Mouse (Mus musculus) heart, embryonic 15.5 days (tissue): ENCODE data around the gene Taok1. TPM values are rescaled to one million over a fixed set of nuclear protein-coding genes. Genes with fewer than 3 reads are reported as not detected.
"Not testable (repeated sequence)": the region's sequence is repeated elsewhere in the genome, so short reads cannot be mapped to it uniquely, and the experiment has no call there.

Experiments
- ATAC-seq: fragments of 200-750 bp; cut with Nextera tagmentation; replicated peaks from 2 replicates; pipeline ENCODE4 v1.8.0; 2017; ENCODE audit warnings: low read depth, moderate TSS enrichment; ENCODE audit not compliant: insufficient number of reproducible peaks, insufficient read depth, low FRiP score
- H3K27ac ChIP-seq: fragments of 300-500 bp; sonication (generic); 2 replicates; pipeline ENCODE4 v1.5.1; 2015; ENCODE audit warnings: mild to moderate bottlenecking, inconsistent platforms
- H3K27me3 ChIP-seq: fragments of 300-500 bp; sonication (generic); 2 replicates; pipeline ENCODE4 v1.6.1; 2015; ENCODE audit warnings: inconsistent platforms
- H3K36me3 ChIP-seq: fragments of 300-500 bp; sonication (generic); 2 replicates; pipeline ENCODE4 v1.6.1; 2015; ENCODE audit warnings: mild to moderate bottlenecking, inconsistent platforms
- H3K4me1 ChIP-seq: fragments of 300-500 bp; sonication (generic); replicated peaks from 2 replicates; pipeline ENCODE4 v1.6.1; 2015; ENCODE audit warnings: inconsistent platforms
- H3K4me2 ChIP-seq: fragments of 300-500 bp; sonication (generic); 2 replicates; pipeline ENCODE4 v1.6.1; 2015; ENCODE audit warnings: inconsistent platforms, mild to moderate bottlenecking, moderate library complexity
- H3K4me3 ChIP-seq: fragments of 300-500 bp; sonication (generic); 2 replicates; pipeline ENCODE4 v1.5.1; 2015; ENCODE audit warnings: mild to moderate bottlenecking, inconsistent platforms
- H3K9ac ChIP-seq: fragments of 300-500 bp; sonication (generic); 2 replicates; pipeline ENCODE4 v1.6.1; 2015; ENCODE audit warnings: mild to moderate bottlenecking, inconsistent platforms
- H3K9me3 ChIP-seq: fragments of 300-500 bp; sonication (generic); replicated peaks from 2 replicates; pipeline ENCODE4 v1.6.1; 2016; ENCODE audit warnings: inconsistent platforms
- WGBS: fragments of 180-500 bp; shearing (Covaris S2); methylation state at CpG from one replicate; pipeline ENCODE4 v1.1.7; 2015; ENCODE audit warnings: mixed read lengths; 5-methylcytosine and 5-hydroxymethylcytosine counted together
- polyA plus RNA-seq: library from polyadenylated mRNA; unstranded; fragments of >200 nt; fragmentation: Nextera tagmentation; extraction: Ambion mirVana; gene quantifications from 2 replicates; pipeline ENCODE4 v1.2.1, GENCODE M21; 2015

The Taok1 gene
- polyA plus RNA-seq: 11.4 and 13.6 TPM in 2 replicates

DNA sequence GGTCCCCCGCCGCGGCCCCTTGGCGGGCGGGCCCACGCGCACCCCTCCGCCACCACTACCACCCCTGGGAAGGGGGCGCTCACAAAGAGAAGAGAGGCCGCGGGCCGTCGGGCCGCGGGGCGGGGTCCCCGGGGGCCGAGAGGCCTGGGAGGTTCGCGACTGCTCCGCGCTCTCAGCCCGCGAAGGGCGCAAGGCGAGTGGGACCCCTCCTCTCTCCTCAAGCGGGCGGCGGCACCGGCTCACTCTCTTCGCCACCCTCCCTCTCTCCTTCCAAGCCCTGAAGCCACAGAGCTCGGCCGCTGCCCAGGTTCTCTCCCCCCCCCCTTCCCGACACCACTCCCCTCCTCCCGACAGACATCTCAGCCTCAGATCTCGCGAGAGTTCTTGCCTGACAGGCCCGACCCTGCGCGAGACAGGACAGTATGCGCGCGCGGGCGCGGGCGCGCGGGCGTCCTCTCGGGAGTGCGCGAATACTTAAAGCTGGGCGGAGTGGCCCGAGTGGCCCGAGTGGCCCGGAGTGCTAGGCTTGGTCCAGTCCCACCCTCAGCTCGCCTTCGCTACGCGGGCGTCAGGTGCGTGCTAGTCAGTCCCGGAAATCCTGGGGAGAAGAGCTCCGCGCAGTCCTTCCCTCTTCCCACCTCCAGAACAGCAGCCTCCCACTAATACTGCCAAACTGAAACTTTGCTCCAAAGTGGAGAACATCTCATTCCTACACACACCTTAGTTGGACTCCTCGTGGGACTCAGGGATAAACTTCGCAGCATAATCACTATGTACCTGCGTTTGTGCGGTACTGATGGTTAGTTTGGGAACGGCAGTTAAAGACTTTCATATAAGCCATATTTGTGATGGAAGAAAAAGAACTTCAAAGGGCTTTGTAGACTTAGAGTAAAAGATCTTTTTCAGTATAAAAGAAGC, at the start of gene Taok1:
TSS of gene Taok1 (minus strand) at position 278 of the 918 bp plus-strand sequence.
- Histone ChIP-seq H3K4me1 (peaks cover 22% of the 10 kb centered on the region), H3K9me3 (no peaks in the 10 kb centered on the region), H3K27me3 (no peaks in the 10 kb centered on the region), H3K27ac (peak within 1 kb of the TSS; percentile 97), H3K4me2 (peak within 1 kb of the TSS; percentile 83), H3K36me3 (no peaks in the 10 kb centered on the region), H3K9ac (peak within 1 kb of the TSS; percentile 100), H3K4me3 (peak within 1 kb of the TSS; percentile 94)
- peak; percentile 95 for ATAC-seq
- WGBS: 1% methylated on average over 64 of the region's 71 CpGs

DNA sequence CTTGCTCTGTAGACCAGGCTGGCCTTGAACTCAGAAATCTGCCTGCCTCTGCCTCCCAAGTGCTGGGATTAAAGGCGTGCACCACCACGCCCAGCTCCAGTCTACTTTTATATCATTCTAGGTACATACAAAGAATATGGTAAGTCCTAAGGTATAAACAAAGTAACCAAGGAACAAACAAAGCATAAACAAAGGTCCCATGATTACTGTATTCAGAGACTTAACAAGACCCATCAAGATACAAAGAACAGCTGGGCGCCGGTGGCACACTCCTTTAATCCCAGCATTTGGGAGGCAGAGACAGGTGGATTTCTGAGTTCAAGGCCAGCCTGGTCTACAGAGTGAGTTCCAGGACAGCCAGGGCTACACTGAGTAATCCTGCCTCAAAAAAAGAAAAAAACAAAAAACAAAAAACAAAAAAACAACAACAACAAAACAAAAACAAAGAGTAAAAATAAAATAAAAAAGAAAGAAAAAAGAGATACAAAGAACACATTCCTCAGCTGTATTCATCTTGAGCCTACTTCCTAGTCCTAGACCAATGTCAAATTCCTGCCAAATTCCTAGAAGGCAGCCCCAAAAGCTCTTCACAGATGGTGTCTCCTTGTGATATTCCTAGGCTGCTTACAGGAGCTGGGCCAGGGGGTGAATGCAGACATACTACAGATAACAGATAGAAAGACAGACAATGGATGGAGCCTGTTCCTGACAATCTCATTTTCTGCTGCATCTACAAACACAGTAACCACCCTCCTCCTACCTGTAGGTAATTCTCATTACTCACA, 46.0 kb upstream of the Taok1 start:
- not testable (repeated sequence) for H3K9me3 ChIP-seq, H3K4me3 ChIP-seq, H3K27ac ChIP-seq, H3K9ac ChIP-seq, H3K36me3 ChIP-seq, H3K27me3 ChIP-seq, ATAC-seq, H3K4me2 ChIP-seq, H3K4me1 ChIP-seq
- WGBS: 92% methylated on average over 4 of the region's 4 CpGs

- Histone ChIP-seq H3K36me3 (no peaks in the 10 kb centered on the region), H3K9me3 (no peaks in the 10 kb centered on the region), H3K27me3 (no peaks in the 10 kb centered on the region), H3K9ac (no peak overlapping the region), H3K27ac (no peak overlapping the region), H3K4me3 (no peak overlapping the region), H3K4me2 (no peak overlapping the region), H3K4me1 (no peaks in the 10 kb centered on the region)
- ATAC-seq: no peak
- 56% methylated on average over 6 of the region's 6 CpGs for WGBS
Measured at GRCm38 (mm10) chr11:77652484-77652883, 44.9 kb upstream of the Taok1 start.

GRCm38 (mm10) chr11:77648878-77649277, 41.3 kb upstream of the Taok1 start:
- Histone ChIP-seq H3K4me3 (no peak overlapping the region), H3K9me3 (no peaks in the 10 kb centered on the region), H3K4me1 (no peaks in the 10 kb centered on the region), H3K27me3 (no peaks in the 10 kb centered on the region), H3K27ac (no peak overlapping the region), H3K4me2 (no peak overlapping the region), H3K36me3 (no peaks in the 10 kb centered on the region), H3K9ac (no peak overlapping the region)
- 73% methylated on average over 7 of the region's 7 CpGs for WGBS
- ATAC-seq: no peak

- Histone ChIP-seq H3K4me1 (no peaks in the 10 kb centered on the region), H3K9me3 (no peaks in the 10 kb centered on the region), H3K4me3 (no peak overlapping the region), H3K36me3 (no peaks in the 10 kb centered on the region), H3K4me2 (no peak overlapping the region), H3K9ac (no peak overlapping the region), H3K27me3 (no peaks in the 10 kb centered on the region), H3K27ac (no peak overlapping the region)
- WGBS: 75% methylated on average over 4 of the region's 4 CpGs
- no peak for ATAC-seq
Measured at GRCm38 (mm10) chr11:77645481-77645880, 37.9 kb upstream of the Taok1 start.

GRCm38 (mm10) chr11:77641390-77641789, 33.8 kb upstream of the Taok1 start:
- Histone ChIP-seq H3K27me3 (no peaks in the 10 kb centered on the region), H3K4me1 (no peaks in the 10 kb centered on the region), H3K27ac (no peak overlapping the region), H3K4me2 (no peak overlapping the region), H3K4me3 (no peak overlapping the region), H3K9ac (no peak overlapping the region), H3K9me3 (no peaks in the 10 kb centered on the region), H3K36me3 (no peaks in the 10 kb centered on the region)
- ATAC-seq: no peak
- 75% methylated on average over 9 of the region's 9 CpGs for WGBS

DNA sequence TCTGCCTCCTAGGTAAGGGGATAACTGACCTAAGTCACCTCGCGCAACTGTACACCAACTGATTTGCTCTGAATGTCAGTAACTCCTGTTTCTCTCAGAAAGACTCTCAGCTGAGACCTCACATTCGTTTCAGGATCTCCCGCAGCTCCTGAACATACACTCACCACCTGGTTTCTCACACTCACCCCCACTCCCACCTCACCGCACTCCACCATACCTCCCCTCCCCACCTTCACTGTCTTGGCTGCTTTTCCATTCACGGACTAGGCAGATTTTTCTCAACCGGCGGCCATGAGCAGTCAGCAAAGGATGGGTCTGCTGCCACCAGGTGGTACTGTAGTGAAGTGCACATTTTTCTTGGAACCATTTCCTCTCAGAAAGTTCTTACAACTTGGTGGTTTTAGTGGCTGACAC, 22.6 kb upstream of the Taok1 start:
- H3K4me1 ChIP-seq: peaks cover 9% of the 10 kb centered on the region; the same call in 1 of the 2 replicates
- H3K36me3 ChIP-seq: no peaks in the 10 kb centered on the region
- H3K4me3 ChIP-seq: peak overlapping the region; percentile 47
- no peaks in the 10 kb centered on the region for H3K9me3 ChIP-seq
- no peak for ATAC-seq
- 12% methylated on average over 8 of the region's 8 CpGs for WGBS
- peak overlapping the region; percentile 75 for H3K4me2 ChIP-seq
- H3K27ac ChIP-seq: no peak overlapping the region
- H3K9ac ChIP-seq: 0 out of 2 replicates have a peak overlapping the region, but pooled peaks have one; percentile 49
- no peaks in the 10 kb centered on the region for H3K27me3 ChIP-seq

- H3K4me3 ChIP-seq: no peak overlapping the region
- WGBS: 0% methylated on average over 1 of the region's 1 CpGs
- 0 out of 2 replicates have a peak overlapping the region, but pooled peaks have one; percentile 75 for H3K4me2 ChIP-seq
- no peaks in the 10 kb centered on the region for H3K36me3 ChIP-seq
- H3K4me1 ChIP-seq: peaks cover 17% of the 10 kb centered on the region
- H3K9me3 ChIP-seq: no peaks in the 10 kb centered on the region
- ATAC-seq: no peak
- H3K9ac ChIP-seq: no peak overlapping the region
- no peaks in the 10 kb centered on the region for H3K27me3 ChIP-seq
- H3K27ac ChIP-seq: no peak overlapping the region
Measured at GRCm38 (mm10) chr11:77629476-77629875, 21.9 kb upstream of the Taok1 start.

- Histone ChIP-seq H3K9me3 (no peaks in the 10 kb centered on the region), H3K4me3 (no peak overlapping the region), H3K4me2 (no peak overlapping the region), H3K4me1 (peaks cover 22% of the 10 kb centered on the region), H3K27me3 (no peaks in the 10 kb centered on the region), H3K9ac (no peak overlapping the region), H3K36me3 (no peaks in the 10 kb centered on the region), H3K27ac (no peak overlapping the region)
- ATAC-seq: no peak
- whole genome bisulfite sequencing: 62% methylated on average over 5 of the region's 5 CpGs
Measured at GRCm38 (mm10) chr11:77626596-77627535, 19.3 kb upstream of the Taok1 start.

DNA sequence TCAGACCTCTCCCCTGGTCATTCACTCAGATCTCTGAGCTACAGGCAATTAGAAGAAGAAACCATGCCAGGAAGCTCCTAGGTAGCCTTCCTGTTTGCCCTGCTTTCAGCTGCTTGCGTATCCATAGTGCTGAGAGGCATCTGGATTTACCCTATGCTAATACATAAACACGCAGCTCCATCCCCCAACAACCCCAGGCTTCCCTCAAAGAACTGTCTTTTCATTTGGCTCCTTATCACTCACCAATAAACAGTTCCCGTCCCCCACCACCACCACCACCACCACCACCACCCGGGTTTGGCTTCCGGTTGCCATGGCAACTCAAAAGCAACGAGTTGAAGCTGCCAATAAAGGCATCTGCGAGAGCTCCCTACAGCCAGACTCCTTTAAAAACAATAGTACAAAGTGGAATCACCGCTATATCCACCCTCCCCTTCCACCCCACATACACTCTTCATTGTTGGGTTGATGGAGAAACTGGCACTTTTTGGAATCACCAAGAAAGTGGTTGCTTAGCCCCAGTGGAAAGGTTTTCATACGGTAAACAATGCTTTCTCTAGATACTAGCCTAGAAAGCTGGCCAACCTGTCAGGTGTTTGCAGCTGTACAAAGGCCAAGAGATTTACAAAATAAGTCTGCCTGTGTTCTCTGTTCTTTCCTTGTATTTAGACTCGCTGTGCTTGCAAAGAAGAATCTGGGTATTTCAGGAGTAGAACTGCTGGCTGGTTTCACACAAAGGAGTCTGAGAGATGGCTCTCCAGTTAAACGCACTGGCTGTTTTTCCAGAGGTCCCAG, 17.6 kb upstream of the Taok1 start:
- H3K36me3 ChIP-seq: no peaks in the 10 kb centered on the region
- peak overlapping the region; percentile 43; the same call in 1 of the 2 replicates for H3K9ac ChIP-seq
- ATAC-seq: no peak
- H3K27ac ChIP-seq: no peak overlapping the region
- peaks cover 22% of the 10 kb centered on the region for H3K4me1 ChIP-seq
- no peaks in the 10 kb centered on the region for H3K27me3 ChIP-seq
- H3K4me2 ChIP-seq: peak overlapping the region; percentile 82
- H3K4me3 ChIP-seq: peak overlapping the region; percentile 42
- 15% methylated on average over 11 of the region's 11 CpGs for WGBS
- no peaks in the 10 kb centered on the region for H3K9me3 ChIP-seq
